Mouse (Mus musculus) liver, embryonic 14.5 days (tissue): Measurements from ENCODE around the gene Brox. TPM values are rescaled to one million over a fixed set of nuclear protein-coding genes. Genes with fewer than 3 reads are reported as not detected.

Experiments used
- ATAC-seq: fragments of 200-750 bp; cut with Nextera tagmentation; 2 replicates; pipeline ENCODE4 v1.8.0; 2017; ENCODE audit warnings: moderate number of reproducible peaks, mild to moderate bottlenecking, moderate library complexity; ENCODE audit not compliant: insufficient read depth
- DNase-seq, 3 experiments: peaks; one replicate each; pipeline ENCODE4 v3.0.0-alpha.2; 2012 to 2013; ENCODE audit warnings: low read depth in 3 of 3, low spot score in 3 of 3
- H3K27ac ChIP-seq: fragments of 300-500 bp; sonication (generic); 2 replicates; pipeline ENCODE4 v1.5.1; 2014; ENCODE audit warnings: moderate library complexity, mild to moderate bottlenecking, control low read depth, inconsistent platforms
- H3K27me3 ChIP-seq: fragments of 300-500 bp; sonication (generic); 2 replicates; pipeline ENCODE4 v1.6.1; 2014; ENCODE audit warnings: mild to moderate bottlenecking, low read length, moderate library complexity; ENCODE audit not compliant: control insufficient read depth, insufficient read depth
- H3K36me3 ChIP-seq: fragments of 300-500 bp; sonication (generic); replicated peaks from 2 replicates; pipeline ENCODE4 v1.6.1; 2014; ENCODE audit warnings: low read depth; ENCODE audit not compliant: control insufficient read depth, insufficient read depth
- H3K4me1 ChIP-seq, 2 experiments: fragments of 200-500 bp in 1 of 2; fragments of 300-500 bp in 1 of 2; sonication (generic) in 1 of 2; replicated peaks; 2 replicates each; pipeline ENCODE4 v1.6.1; 2012 to 2014; ENCODE audit warnings: antibody characterized with exemption in 1 of 2, inconsistent platforms in 1 of 2, low read length in 1 of 2; ENCODE audit not compliant: control insufficient read depth in 2 of 2, insufficient read depth in 2 of 2
- H3K4me2 ChIP-seq: fragments of 300-500 bp; sonication (generic); 2 replicates; pipeline ENCODE4 v1.6.1; 2014; ENCODE audit warnings: low read depth, mild to moderate bottlenecking, control low read depth, moderate library complexity
- H3K4me3 ChIP-seq, 2 experiments: fragments of 200-500 bp in 1 of 2; fragments of 300-500 bp in 1 of 2; sonication (generic) in 1 of 2; 2 replicates each; pipeline ENCODE4 v1.5.1; 2012 to 2014; ENCODE audit warnings: low read depth in 2 of 2, low read length in 2 of 2, mild to moderate bottlenecking in 2 of 2, control low read depth in 1 of 2, inconsistent platforms in 1 of 2, moderate library complexity in 1 of 2; ENCODE audit not compliant: insufficient read depth in 1 of 2
- H3K9ac ChIP-seq: fragments of 300-500 bp; sonication (generic); replicated peaks from 2 replicates; pipeline ENCODE4 v1.6.1; 2014; ENCODE audit warnings: mild to moderate bottlenecking, control low read depth, moderate library complexity
- H3K9me3 ChIP-seq: fragments of 300-500 bp; sonication (generic); 2 replicates; pipeline ENCODE4 v1.6.1; 2016; ENCODE audit warnings: low read length, mixed read lengths; ENCODE audit not compliant: control insufficient read depth
- CTCF ChIP-seq: IDR thresholded peaks from 2 replicates; pipeline ENCODE4 v1.5.1; 2016; ENCODE audit warnings: antibody characterized with exemption, low read depth, control low read depth
- EP300 ChIP-seq: IDR thresholded peaks from 2 replicates; pipeline ENCODE4 v1.6.1; 2016; ENCODE audit warnings: antibody characterized with exemption, low read depth
- WGBS: fragments of 180-500 bp; shearing (Covaris S2); extraction: QIAGEN DNeasy Blood & Tissue Kit; methylation state at CpG from one replicate; pipeline ENCODE4 v1.1.7; 2014; ENCODE audit not compliant: insufficient replicate concordance; 5-methylcytosine and 5-hydroxymethylcytosine counted together
- polyA plus RNA-seq, 2 experiments: library from polyadenylated mRNA; depleted of rRNA in 1 of 2; stranded (reverse) in 1 of 2; unstranded in 1 of 2; fragments of >200 nt; fragmentation: Nextera tagmentation in 1 of 2; extraction: Ambion mirVana in 1 of 2; gene quantifications; 2 replicates each; pipeline versions ENCODE4 v1.2.1 to v1.2.3; 2012 to 2014

Brox gene
- polyA plus RNA-seq, 2 experiments, result 11.4 to 17.0 TPM

- H3K36me3 ChIP-seq, result peaks cover 12% of the 10 kb centered on the region
- DNase-seq (peak in 1 of 3 experiments; percentile 26), ATAC-seq (peak; percentile 12)
- H3K9ac ChIP-seq, result peak within 1 kb of the TSS; percentile 78
- H3K27me3 ChIP-seq, result no peaks in the 10 kb centered on the region
- peak within 1 kb of the TSS; percentile 66 to 95 for H3K4me3 ChIP-seq
- H3K9me3 ChIP-seq, result no peaks in the 10 kb centered on the region
- H3K27ac ChIP-seq, result peak within 1 kb of the TSS; percentile 50
- no peaks in the 10 kb centered on the region for H3K4me1 ChIP-seq
- under 1% methylated on average over 26 of the region's 26 CpGs for WGBS
- peak within 1 kb of the TSS; percentile 68 for H3K4me2 ChIP-seq
- 0 out of 2 replicates have a peak, but pooled peaks have one; percentile 18 for TF ChIP-seq CTCF
- TF ChIP-seq EP300, result no peak
Observed at GRCm38 (mm10) chr1:183296465-183296864, 604 bp downstream of the Brox start, which contains the start of gene Aida. Gene Aida (plus strand): TSS chr1:183296590.

- Histone ChIP-seq H3K4me2 (no peak overlapping the region), H3K9me3 (no peaks in the 10 kb centered on the region), H3K27me3 (no peaks in the 10 kb centered on the region), H3K27ac (no peak overlapping the region), H3K4me1 (no peaks in the 10 kb centered on the region), H3K4me3 (no peak overlapping the region), H3K36me3 (peaks cover 59% of the 10 kb centered on the region), H3K9ac (no peak overlapping the region)
- ATAC-seq (no peak), DNase-seq (no peak)
- 85% methylated on average over 4 of the region's 4 CpGs for WGBS
- TF ChIP-seq CTCF, result no peak
- TF ChIP-seq EP300, result no peak
Observed at GRCm38 (mm10) chr1:183289576-183289975, 7.5 kb downstream of the Brox start.

- Histone ChIP-seq H3K4me2 (no peak overlapping the region), H3K4me1 (no peaks in the 10 kb centered on the region), H3K27ac (no peak overlapping the region), H3K36me3 (peaks cover 63% of the 10 kb centered on the region), H3K9me3 (no peaks in the 10 kb centered on the region), H3K27me3 (no peaks in the 10 kb centered on the region), H3K9ac (no peak overlapping the region), H3K4me3 (no peak overlapping the region)
- TF ChIP-seq CTCF, result no peak
- TF ChIP-seq EP300, result no peak
- DNase-seq (no peak), ATAC-seq (no peak)
- WGBS, result 75% methylated on average over 3 of the region's 3 CpGs
Observed at GRCm38 (mm10) chr1:183288351-183288750, 8.7 kb downstream of the Brox start.

- H3K4me1 ChIP-seq, result no peaks in the 10 kb centered on the region
- H3K27ac ChIP-seq, result no peak overlapping the region
- H3K9ac ChIP-seq, result no peak overlapping the region
- H3K9me3 ChIP-seq, result no peaks in the 10 kb centered on the region
- no peak overlapping the region for H3K4me3 ChIP-seq
- no peak for ATAC-seq
- H3K36me3 ChIP-seq, result peaks cover 15% of the 10 kb centered on the region
- no peaks in the 10 kb centered on the region for H3K27me3 ChIP-seq
- DNase-seq, result no peak
- 61% methylated on average over 5 of the region's 5 CpGs for WGBS
- TF ChIP-seq EP300, result no peak
- TF ChIP-seq CTCF, result no peak
- no peak overlapping the region for H3K4me2 ChIP-seq
Observed at GRCm38 (mm10) chr1:183275763-183276162, 21.3 kb downstream of the Brox start.

GRCm38 (mm10) chr1:183274385-183274784 lies 22.7 kb downstream of the Brox start:
- H3K27ac ChIP-seq, result no peak overlapping the region
- H3K4me3 ChIP-seq, result no peak overlapping the region
- DNase-seq (no peak), ATAC-seq (no peak)
- peaks cover 9% of the 10 kb centered on the region for H3K36me3 ChIP-seq
- no peak overlapping the region for H3K4me2 ChIP-seq
- TF ChIP-seq CTCF, result no peak
- TF ChIP-seq EP300, result no peak
- WGBS, result 52% methylated on average over 3 of the region's 3 CpGs
- no peaks in the 10 kb centered on the region for H3K9me3 ChIP-seq
- no peak overlapping the region for H3K9ac ChIP-seq
- no peaks in the 10 kb centered on the region for H3K4me1 ChIP-seq
- H3K27me3 ChIP-seq, result no peaks in the 10 kb centered on the region
